30 mouse cellular contexts compared by ENCODE assay signal in the genomic region with DNA sequence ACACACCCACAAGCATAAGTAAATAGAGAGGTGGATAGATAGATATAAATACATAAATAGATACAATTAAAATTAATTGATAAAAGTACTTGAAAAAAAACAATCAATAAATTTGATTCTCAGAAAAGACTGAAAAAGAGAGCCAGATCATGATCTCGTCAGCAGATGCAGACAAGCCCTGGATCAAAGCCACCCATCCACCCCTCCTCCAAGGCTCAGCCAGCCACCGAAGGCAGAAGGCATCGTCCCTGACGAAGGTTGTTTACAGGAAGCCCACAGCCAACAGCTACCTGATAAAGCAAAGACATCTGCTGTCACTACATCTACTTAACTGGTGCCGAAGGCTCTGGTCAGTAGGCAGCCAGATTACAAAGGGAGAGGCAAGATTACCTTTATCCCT.
"Had no signal": no experiment of that assay in that cellular context is flagged by ENCODE, and none has a peak within 500 bp of the region (broad histone marks: within the 10 kb centered on the region; RNA-seq: fewer than 3 reads in every experiment).

No protein-coding gene starts in this region.

- H3K27me3 ChIP-seq: limb, embryonic 12.5 days; limb, embryonic 13.5 days; limb, embryonic 15.5 days; liver, embryonic 13.5 days; liver, embryonic 15.5 days; lung, embryonic 15.5 days; midbrain, embryonic 12.5 days; midbrain, embryonic 15.5 days; neural tube, embryonic 12.5 days had no signal

- DNase-seq: left cerebral cortex, postnatal 4 days; liver; liver, embryonic 13.5 days; liver, postnatal 0 days; lung, adult 18-20 months; lung, adult 2 months; lung, embryonic 14.5 days; lung, postnatal 10 days; lung, postnatal 14 days; lung, postnatal 36 days; midbrain, embryonic 14.5 days had no signal

- H3K36me3 ChIP-seq: midbrain, embryonic 15.5 days had no signal

- H3K4me1 ChIP-seq: limb, embryonic 10.5 days; limb, embryonic 12.5 days; limb, embryonic 13.5 days; liver, embryonic 13.5 days; lung, embryonic 15.5 days; megakaryocyte, embryonic 14.5 days; midbrain, embryonic 10.5 days; midbrain, embryonic 12.5 days; midbrain, embryonic 15.5 days; neural tube, embryonic 12.5 days had no signal

- H3K27ac ChIP-seq: left cerebral cortex, adult 2 months; limb, embryonic 10.5 days; limb, embryonic 12.5 days; limb, embryonic 13.5 days; limb, embryonic 15.5 days; liver, embryonic 12.5 days; liver, embryonic 13.5 days; liver, embryonic 14.5 days; liver, embryonic 15.5 days; lung, embryonic 15.5 days; macrophage; midbrain, embryonic 10.5 days; midbrain, embryonic 12.5 days; midbrain, embryonic 15.5 days; neural tube, embryonic 12.5 days had no signal

- H3K9ac ChIP-seq: limb, embryonic 12.5 days; limb, embryonic 13.5 days; limb, embryonic 15.5 days; liver, embryonic 12.5 days; liver, embryonic 13.5 days; liver, embryonic 14.5 days; liver, embryonic 15.5 days; liver, postnatal 0 days; lung, embryonic 14.5 days; lung, embryonic 15.5 days; midbrain, embryonic 12.5 days; midbrain, embryonic 15.5 days; neural tube, embryonic 12.5 days had no signal

- H3K4me2 ChIP-seq: limb, embryonic 12.5 days; limb, embryonic 13.5 days; limb, embryonic 15.5 days; liver, embryonic 11.5 days; liver, embryonic 12.5 days; liver, embryonic 13.5 days; liver, embryonic 15.5 days; lung, embryonic 14.5 days; lung, embryonic 15.5 days; midbrain, embryonic 12.5 days; midbrain, embryonic 15.5 days; neural tube, embryonic 12.5 days had no signal

- H3K4me3 ChIP-seq: left cerebral cortex, adult 2 months; limb, embryonic 10.5 days; limb, embryonic 12.5 days; limb, embryonic 13.5 days; limb, embryonic 15.5 days; liver, embryonic 12.5 days; liver, embryonic 13.5 days; liver, embryonic 15.5 days; lung, embryonic 15.5 days; megakaryocyte, embryonic 14.5 days; midbrain, embryonic 10.5 days; midbrain, embryonic 12.5 days; midbrain, embryonic 15.5 days; myocyte; neural tube, embryonic 12.5 days had no signal

- ATAC-seq: liver, embryonic 12.5 days; liver, postnatal 0 days; lung, postnatal 0 days; midbrain, embryonic 15.5 days; midbrain, embryonic 16.5 days had no signal

- H3K9me3 ChIP-seq: limb, embryonic 10.5 days; limb, embryonic 12.5 days; limb, embryonic 13.5 days; limb, embryonic 15.5 days; liver, embryonic 12.5 days; liver, embryonic 13.5 days; liver, embryonic 15.5 days; lung, embryonic 15.5 days; midbrain, embryonic 10.5 days; midbrain, embryonic 12.5 days; midbrain, embryonic 15.5 days; neural tube, embryonic 12.5 days had no signal
